Mouse (Mus musculus) kidney, embryonic 14.5 days (tissue): Measurements from ENCODE around the gene Dad1. TPM values are rescaled to one million over a fixed set of nuclear protein-coding genes. Genes with fewer than 3 reads are reported as not detected.
A peak's percentile ranks its signal among the peaks of the same experiment; 100 is the strongest.

Experiments used
- ATAC-seq: fragments of 200-750 bp; cut with Nextera tagmentation; 2 replicates; pipeline ENCODE4 v1.8.0; 2017; ENCODE audit warnings: moderate number of reproducible peaks, mild to moderate bottlenecking, moderate TSS enrichment, moderate library complexity; ENCODE audit not compliant: low FRiP score, low TSS enrichment
- H3K27ac ChIP-seq: fragments of 300-500 bp; sonication (generic); 2 replicates; pipeline ENCODE4 v1.5.1; 2014; ENCODE audit warnings: low read depth, mild to moderate bottlenecking, low read length, moderate library complexity, mixed read lengths
- H3K27me3 ChIP-seq: fragments of 300-500 bp; sonication (generic); 2 replicates; pipeline ENCODE4 v1.6.1; 2014; ENCODE audit warnings: mild to moderate bottlenecking, low read length; ENCODE audit not compliant: control insufficient read depth, insufficient read depth
- H3K36me3 ChIP-seq: fragments of 300-500 bp; sonication (generic); 2 replicates; pipeline ENCODE4 v1.6.1; 2014; ENCODE audit warnings: low read length, mixed read lengths; ENCODE audit not compliant: control insufficient read depth, insufficient read depth
- H3K4me1 ChIP-seq: fragments of 300-500 bp; sonication (generic); 2 replicates; pipeline ENCODE4 v1.6.1; 2014; ENCODE audit warnings: low read length, mixed read lengths; ENCODE audit not compliant: control insufficient read depth, insufficient read depth
- H3K4me2 ChIP-seq: fragments of 300-500 bp; sonication (generic); replicated peaks from 2 replicates; pipeline ENCODE4 v1.6.1; 2014; ENCODE audit warnings: low read depth, mild to moderate bottlenecking, low read length
- H3K4me3 ChIP-seq: fragments of 300-500 bp; sonication (generic); 2 replicates; pipeline ENCODE4 v1.5.1; 2014; ENCODE audit warnings: mild to moderate bottlenecking, low read length
- H3K9ac ChIP-seq: fragments of 300-500 bp; sonication (generic); 2 replicates; pipeline ENCODE4 v1.6.1; 2014; ENCODE audit warnings: low read depth, mild to moderate bottlenecking, low read length, moderate library complexity
- H3K9me3 ChIP-seq: fragments of 300-500 bp; sonication (generic); 2 replicates; pipeline ENCODE4 v1.6.1; 2016; ENCODE audit warnings: low read length; ENCODE audit not compliant: control insufficient read depth
- WGBS: fragments of 180-500 bp; shearing (Covaris S2); extraction: QIAGEN DNeasy Blood & Tissue Kit; methylation state at CpG from one replicate; pipeline ENCODE4 v1.1.7; 2014; 5-methylcytosine and 5-hydroxymethylcytosine counted together
- polyA plus RNA-seq: library from polyadenylated mRNA; unstranded; fragments of >200 nt; fragmentation: Nextera tagmentation; extraction: Ambion mirVana; gene quantifications from 2 replicates; pipeline ENCODE4 v1.2.1, GENCODE M21; 2014

Dad1 gene
- polyA plus RNA-seq, 1 experiment from 2014 or later: 431 TPM

DNA sequence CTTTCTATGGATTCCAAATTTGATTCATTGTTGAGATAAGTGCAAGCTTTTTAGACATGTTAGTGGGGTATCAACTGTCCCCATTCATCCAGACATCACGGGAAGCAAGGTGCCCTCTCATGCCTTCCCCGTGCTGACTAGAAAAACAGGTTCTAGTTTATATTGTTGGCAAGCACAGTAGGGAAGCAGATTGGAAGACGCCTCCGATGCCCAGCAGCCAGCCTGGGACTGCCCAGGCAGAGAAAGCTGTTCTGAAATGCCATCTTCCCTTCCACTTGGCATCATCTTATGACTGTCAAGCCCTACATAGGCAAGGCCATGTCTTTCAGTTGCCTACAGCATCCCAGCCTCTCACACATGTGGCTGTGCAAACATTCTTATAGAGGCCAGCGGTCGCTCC is 50.7 kb downstream of the Dad1 start:
- Histone ChIP-seq H3K27me3 (no peaks in the 10 kb centered on the region), H3K9me3 (no peaks in the 10 kb centered on the region), H3K4me1 (peaks cover 21% of the 10 kb centered on the region; the same call in 1 of the 2 replicates), H3K27ac (no peak overlapping the region), H3K4me3 (no peak overlapping the region), H3K9ac (no peak overlapping the region), H3K36me3 (no peaks in the 10 kb centered on the region), H3K4me2 (no peak overlapping the region)
- no peak for ATAC-seq
- 92% methylated on average over 6 of the region's 6 CpGs for WGBS

DNA sequence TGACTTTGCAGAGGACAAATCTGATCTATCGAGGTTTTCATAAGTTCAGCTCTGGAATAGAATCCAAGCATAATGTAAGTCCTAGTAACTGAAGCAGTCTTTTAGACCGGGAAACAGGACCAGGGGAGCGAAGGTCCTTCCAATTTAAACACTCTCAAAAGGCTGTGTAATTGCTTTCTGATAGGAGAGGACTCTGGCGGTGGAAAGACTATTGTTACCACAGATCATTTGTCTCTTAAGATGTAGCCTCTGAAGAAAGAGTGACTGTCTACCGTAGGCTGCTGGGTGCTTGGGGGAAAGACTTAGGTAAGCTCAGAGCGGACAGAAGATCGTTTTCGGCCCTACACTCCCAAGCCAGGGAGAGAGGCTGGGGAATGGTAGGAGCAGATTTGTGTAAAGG is 53.5 kb downstream of the Dad1 start:
- WGBS: 82% methylated on average over 8 of the region's 8 CpGs
- H3K4me3 ChIP-seq: no peak overlapping the region
- H3K27me3 ChIP-seq: no peaks in the 10 kb centered on the region
- no peaks in the 10 kb centered on the region for H3K36me3 ChIP-seq
- no peak overlapping the region for H3K27ac ChIP-seq
- no peaks in the 10 kb centered on the region for H3K4me1 ChIP-seq
- no peaks in the 10 kb centered on the region for H3K9me3 ChIP-seq
- H3K9ac ChIP-seq: no peak overlapping the region
- H3K4me2 ChIP-seq: no peak overlapping the region
- no peak for ATAC-seq

DNA sequence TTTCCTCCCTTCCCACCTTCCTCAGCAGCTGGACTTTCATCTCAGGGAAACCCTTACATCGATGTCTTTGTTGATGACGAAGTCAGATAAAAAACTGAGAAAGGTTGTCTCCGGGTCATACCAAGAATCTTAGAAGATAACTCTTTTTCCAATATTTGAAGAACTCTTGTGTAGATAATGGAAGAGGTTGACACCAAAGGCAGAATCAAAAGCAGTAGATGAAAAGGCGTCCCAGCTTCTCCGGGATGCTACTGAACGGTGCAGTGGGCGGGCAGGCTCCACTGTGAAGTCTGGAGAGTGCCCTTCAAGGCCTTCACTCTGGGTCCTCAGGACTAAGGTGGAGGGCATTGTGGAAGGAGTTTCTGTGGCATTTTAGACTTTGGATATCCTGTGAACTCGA is 54.2 kb downstream of the Dad1 start:
- no peak overlapping the region for H3K4me2 ChIP-seq
- H3K9me3 ChIP-seq: no peaks in the 10 kb centered on the region
- no peak overlapping the region for H3K9ac ChIP-seq
- no peaks in the 10 kb centered on the region for H3K4me1 ChIP-seq
- H3K4me3 ChIP-seq: no peak overlapping the region
- WGBS: 84% methylated on average over 8 of the region's 8 CpGs
- H3K27ac ChIP-seq: no peak overlapping the region
- H3K36me3 ChIP-seq: no peaks in the 10 kb centered on the region
- no peak for ATAC-seq
- no peaks in the 10 kb centered on the region for H3K27me3 ChIP-seq

DNA sequence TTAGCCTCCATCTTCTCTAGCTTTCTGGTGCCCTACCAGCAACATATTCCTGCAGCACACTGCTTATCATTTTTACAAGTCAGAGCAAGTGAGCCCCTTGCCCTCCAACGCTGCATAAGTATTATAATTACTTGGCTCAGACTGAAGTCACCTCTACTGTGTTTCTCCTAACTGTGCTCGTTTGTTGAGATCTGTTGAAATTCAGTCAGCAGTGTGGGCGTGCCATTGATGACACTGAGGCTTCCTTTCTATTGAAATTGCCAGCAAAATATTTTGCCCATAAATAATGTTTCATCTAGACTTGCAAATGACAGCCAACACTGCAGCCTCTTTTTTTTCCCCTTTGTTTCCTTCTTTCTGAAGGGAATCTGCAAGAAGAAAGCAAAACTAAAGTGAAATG is 56.2 kb downstream of the Dad1 start:
- Histone ChIP-seq H3K4me1 (peaks cover 8% of the 10 kb centered on the region; the same call in 1 of the 2 replicates), H3K36me3 (no peaks in the 10 kb centered on the region), H3K9ac (no peak overlapping the region), H3K27me3 (no peaks in the 10 kb centered on the region), H3K9me3 (no peaks in the 10 kb centered on the region), H3K4me3 (no peak overlapping the region), H3K27ac (no peak overlapping the region), H3K4me2 (no peak overlapping the region)
- WGBS: 62% methylated on average over 3 of the region's 3 CpGs
- ATAC-seq: no peak

DNA sequence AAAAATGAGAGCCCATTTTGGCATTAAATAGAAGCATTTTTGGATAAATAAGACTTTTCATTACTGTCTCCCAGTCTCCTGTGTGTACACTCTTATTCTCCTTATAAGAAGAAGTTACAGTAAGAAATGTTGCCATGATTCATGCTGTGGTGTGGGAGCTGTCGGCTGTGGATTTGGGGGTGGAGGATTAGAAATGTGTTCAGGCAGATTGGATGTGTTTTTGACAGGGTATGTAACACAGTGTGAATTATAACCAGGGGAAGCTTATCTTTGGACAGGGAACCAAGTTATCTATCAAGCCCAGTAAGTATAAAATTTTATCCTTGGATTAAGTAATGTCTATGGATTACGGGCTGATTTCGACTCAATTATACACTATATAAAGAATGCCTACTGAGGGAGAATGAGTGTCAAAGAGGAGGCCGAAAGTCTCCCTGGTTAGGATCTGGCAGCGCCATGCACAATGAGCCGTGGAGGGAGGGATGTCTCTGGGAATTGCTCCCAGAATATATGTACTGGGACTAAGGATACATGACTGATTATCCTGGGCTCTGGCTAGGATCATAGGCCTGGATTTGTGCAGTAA is 58.0 kb downstream of the Dad1 start:
- no peak overlapping the region for H3K4me2 ChIP-seq
- no peak overlapping the region for H3K27ac ChIP-seq
- H3K36me3 ChIP-seq: no peaks in the 10 kb centered on the region
- no peaks in the 10 kb centered on the region for H3K9me3 ChIP-seq
- H3K4me3 ChIP-seq: no peak overlapping the region
- no peak overlapping the region for H3K9ac ChIP-seq
- 86% methylated on average over 6 of the region's 6 CpGs for WGBS
- ATAC-seq: no peak
- no peaks in the 10 kb centered on the region for H3K27me3 ChIP-seq
- peaks cover 17% of the 10 kb centered on the region for H3K4me1 ChIP-seq

DNA sequence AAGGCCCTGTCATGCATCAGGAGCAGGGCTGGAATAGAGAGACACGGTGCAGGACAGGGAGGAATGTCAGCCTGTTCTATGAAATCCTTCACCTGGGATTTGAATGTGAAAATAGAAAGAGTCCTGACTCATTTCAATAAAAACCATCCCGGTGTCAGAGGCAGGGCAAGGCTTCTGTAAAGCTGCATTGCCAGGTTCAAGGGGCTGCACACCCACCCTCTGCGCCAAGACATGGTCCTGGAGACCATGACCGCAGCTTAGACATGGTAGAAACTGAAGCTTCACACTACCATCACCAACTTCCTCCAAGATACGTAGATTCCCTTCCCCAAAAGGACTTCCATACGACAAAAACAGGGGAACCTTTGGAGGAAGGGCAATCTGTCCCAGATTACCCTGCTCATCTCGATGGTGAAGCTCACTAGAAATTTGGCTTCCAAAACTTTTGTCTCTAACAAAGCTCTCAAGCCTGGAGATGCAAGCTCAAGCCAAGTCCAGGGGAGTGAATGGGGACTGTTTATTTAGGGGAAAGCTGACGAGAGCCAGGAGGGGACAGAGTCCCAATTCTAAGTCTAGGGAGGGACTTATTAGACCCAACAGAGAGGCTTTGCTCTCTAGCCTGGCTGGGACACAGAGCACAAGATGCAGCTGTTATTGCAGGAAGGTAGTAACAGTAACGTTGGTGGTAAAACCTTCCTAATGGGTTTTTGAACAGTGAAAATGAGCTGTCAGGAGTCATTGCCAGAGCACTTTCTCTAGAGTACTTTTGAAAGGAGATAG is 60.4 kb downstream of the Dad1 start:
- Histone ChIP-seq H3K9ac (no peak overlapping the region), H3K4me1 (peaks cover 26% of the 10 kb centered on the region), H3K36me3 (no peaks in the 10 kb centered on the region), H3K4me3 (no peak overlapping the region), H3K27ac (no peak overlapping the region), H3K9me3 (no peaks in the 10 kb centered on the region), H3K27me3 (no peaks in the 10 kb centered on the region), H3K4me2 (no peak overlapping the region)
- WGBS: 79% methylated on average over 9 of the region's 9 CpGs
- no peak for ATAC-seq

DNA sequence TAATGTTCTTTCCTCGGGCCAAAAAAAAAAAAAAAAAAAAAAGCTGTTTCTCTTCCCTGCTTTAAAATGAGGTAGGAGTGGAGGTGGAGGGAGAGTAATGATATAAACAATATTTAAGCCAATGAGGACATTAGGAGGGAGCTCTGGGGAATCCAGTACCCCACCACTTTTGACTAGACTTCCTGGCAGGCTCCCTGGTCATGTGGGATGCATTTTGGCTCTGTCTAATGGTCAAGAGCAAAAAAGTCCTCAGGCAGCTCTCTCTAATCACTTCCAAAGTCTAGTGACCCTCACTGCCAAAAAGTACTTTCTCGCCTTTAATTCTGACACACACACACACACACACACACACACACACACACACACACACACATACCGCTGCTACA is 61.4 kb downstream of the Dad1 start:
- Histone ChIP-seq H3K4me1 (peaks cover 26% of the 10 kb centered on the region), H3K4me2 (no peak overlapping the region), H3K27ac (0 out of 2 replicates have a peak overlapping the region, but pooled peaks have one; percentile 8), H3K9ac (no peak overlapping the region), H3K4me3 (no peak overlapping the region), H3K27me3 (no peaks in the 10 kb centered on the region), H3K9me3 (no peaks in the 10 kb centered on the region), H3K36me3 (no peaks in the 10 kb centered on the region)
- 57% methylated on average over 3 of the region's 3 CpGs for WGBS
- ATAC-seq: peak; percentile 70

DNA sequence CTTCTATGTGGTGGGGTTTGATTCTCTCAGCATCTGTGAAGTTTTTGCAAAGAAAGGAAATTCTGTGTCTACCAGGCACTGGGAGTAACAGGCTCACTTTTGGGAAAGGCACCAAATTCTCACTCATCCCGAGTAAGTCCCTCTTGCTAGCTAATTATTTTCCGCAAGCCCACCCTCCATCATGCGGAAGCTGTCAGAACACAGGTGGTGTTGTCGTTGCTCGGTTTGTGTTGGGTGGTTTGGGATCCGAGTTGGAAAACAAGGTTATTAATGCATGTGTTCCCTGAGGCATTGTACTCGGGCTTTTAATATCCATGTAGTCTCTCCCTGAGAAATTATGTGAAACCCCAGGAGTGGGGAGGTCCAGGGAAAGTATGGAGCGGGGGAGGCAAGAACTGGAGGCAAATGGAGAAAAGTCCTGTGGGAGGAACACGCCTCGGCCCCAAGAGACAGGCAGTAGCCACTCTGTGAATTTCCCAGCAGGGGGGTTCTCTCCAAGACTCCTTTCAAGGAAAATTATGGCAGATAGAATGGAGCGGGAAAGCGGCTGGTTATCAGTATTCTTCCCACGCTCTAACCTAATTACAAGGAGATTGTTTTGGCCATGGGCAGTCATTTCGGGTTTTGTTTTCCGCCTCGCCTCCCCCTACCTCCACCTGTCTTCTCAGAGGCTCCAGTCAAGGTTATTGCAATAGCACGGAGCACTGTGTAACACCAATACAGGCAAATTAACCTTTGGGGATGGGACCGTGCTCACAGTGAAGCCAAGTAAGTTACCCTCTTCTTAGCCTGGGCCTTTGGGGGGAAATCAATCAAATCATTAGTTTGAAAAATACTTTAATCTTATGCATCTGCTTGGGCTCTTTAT is 62.1 kb downstream of the Dad1 start:
- H3K9me3 ChIP-seq: no peaks in the 10 kb centered on the region
- 45% methylated on average over 18 of the region's 18 CpGs for WGBS
- H3K4me2 ChIP-seq: no peak overlapping the region
- peak; percentile 60 for ATAC-seq
- peaks cover 26% of the 10 kb centered on the region for H3K4me1 ChIP-seq
- H3K27me3 ChIP-seq: no peaks in the 10 kb centered on the region
- H3K4me3 ChIP-seq: no peak overlapping the region
- H3K36me3 ChIP-seq: no peaks in the 10 kb centered on the region
- peak overlapping the region; percentile 57; the same call in 1 of the 2 replicates for H3K27ac ChIP-seq
- no peak overlapping the region for H3K9ac ChIP-seq

DNA sequence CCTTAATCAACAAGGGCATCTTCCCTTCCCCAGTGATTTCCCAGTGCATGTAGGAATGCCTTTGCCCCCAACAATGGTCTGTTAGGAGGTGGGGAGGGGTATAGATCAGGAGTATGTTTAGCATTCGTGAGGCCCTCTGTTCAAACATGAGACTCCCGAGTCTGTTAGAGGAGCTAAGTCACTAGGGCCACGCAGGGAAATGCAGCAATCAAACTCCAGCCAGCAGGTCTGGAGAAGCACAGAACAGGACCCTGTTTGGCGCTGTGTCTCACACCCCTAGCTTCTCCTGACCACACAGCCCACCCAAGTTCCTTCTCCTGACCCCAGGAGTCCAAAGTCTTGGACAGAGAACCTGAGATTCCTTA is 62.9 kb downstream of the Dad1 start:
- ATAC-seq: 0 out of 2 replicates have a peak, but pooled peaks have one; percentile 26
- no peak overlapping the region for H3K9ac ChIP-seq
- no peak overlapping the region for H3K4me3 ChIP-seq
- no peaks in the 10 kb centered on the region for H3K36me3 ChIP-seq
- H3K27me3 ChIP-seq: no peaks in the 10 kb centered on the region
- H3K4me1 ChIP-seq: peaks cover 26% of the 10 kb centered on the region
- peak overlapping the region; percentile 49; the same call in 1 of the 2 replicates for H3K27ac ChIP-seq
- H3K4me2 ChIP-seq: no peak overlapping the region
- H3K9me3 ChIP-seq: no peaks in the 10 kb centered on the region
- 38% methylated on average over 4 of the region's 4 CpGs for WGBS
